Mouse (Mus musculus) retina, adult 2 months (tissue): Measurements from ENCODE around the gene Kif26b.

Experiments
- DNase-seq: peaks from one replicate; pipeline ENCODE4 v3.0.0-alpha.2; 2012; ENCODE audit warnings: low read depth, low spot score

Kif26b gene

DNA sequence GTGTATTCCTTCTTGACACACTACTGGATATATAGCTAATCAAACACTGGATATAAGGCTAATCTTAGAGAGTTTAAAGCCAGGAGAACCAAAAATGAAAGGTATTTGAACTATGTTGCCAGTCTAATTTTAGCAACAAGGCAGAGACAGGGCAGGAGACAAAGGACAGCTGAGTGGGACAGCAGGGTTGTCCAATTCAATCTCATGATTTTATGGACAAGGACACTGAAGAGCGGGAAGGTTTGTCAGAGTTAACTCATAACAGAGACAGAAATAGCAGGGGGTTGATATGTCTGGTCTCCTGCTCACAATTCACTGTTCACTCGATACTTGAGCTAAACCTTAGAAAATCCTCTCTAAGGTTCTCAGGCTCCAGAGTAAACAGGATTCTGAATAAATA lies 187.5 kb downstream of the Kif26b start:
- no peak for DNase-seq

DNA sequence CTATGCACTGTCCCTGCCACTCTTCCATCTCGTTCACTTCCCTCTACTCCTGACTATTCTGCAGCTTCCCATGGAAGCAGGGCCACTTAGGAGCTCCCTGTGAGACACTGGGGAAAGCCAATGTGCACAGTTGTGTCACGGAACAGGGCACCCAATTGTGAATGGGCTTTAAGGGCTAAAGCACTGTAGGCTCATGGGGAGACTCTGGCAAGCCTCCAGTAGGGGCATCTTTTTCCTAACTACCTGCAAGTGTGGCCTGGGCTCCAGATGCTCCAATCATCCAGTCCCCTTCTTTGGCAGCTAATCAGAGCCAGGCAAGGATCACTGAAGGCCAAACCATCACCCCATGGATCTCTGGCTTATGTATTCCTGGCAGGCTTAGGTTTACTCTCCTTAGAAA lies 191.9 kb downstream of the Kif26b start:
- no peak for DNase-seq

DNA sequence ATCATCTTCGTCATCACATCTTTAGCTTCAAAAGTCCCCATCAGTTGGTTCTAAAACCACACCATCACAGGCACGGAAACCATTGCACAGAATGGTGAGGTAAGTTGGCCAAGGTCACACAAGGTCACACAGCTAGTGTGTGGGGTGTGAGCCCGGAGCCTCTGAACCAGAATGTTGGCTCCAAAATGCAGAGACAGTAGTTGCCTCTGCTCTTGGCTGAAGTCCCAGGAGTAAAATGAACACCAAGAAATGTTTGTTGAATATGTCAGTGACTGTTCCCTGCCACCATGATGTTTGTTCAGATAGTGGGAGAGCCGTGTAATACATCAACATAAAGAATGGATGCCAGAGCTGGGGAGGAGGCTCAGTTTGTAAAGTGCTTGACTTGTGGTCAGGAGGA lies 193.9 kb downstream of the Kif26b start:
- no peak for DNase-seq

DNA sequence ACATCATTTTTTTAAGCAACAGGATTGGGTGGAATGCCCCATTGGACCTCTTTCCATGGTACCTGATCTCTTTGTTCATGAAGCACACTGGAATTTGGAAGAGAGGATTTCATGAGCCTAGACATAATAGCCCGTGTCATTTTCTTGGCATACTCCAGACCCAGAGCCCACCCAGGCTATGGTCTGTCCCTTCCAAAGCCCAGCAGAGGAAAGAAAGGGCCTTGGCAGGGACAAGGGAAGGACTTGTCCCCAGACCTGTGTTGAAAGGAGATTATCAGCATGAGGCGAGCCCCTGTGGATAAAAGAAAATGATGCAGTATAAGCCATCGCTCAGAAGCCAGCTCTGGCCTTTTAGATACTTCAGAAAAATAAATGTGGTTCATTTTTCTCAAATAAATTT lies 196.6 kb downstream of the Kif26b start:
- no peak for DNase-seq

DNA sequence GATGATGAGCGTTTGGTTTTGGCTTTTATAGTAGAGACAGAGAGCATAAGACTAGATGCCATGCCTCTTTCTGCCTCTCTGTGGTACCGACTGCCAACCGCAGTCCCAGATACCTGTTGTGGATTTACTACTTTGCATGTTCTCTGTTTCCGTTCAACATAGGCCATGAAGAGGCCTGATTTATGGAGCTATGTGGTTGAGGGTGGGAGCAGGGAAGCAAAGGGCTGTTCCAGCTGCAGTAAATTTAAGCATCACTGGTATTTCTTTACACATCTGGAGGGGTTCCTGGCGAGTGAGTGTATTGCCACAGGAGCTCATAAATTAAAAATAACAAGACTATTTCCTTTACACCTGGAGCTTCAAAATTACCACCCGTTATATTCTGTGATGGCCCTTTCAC lies 199.3 kb downstream of the Kif26b start:
- DNase-seq = no peak

DNA sequence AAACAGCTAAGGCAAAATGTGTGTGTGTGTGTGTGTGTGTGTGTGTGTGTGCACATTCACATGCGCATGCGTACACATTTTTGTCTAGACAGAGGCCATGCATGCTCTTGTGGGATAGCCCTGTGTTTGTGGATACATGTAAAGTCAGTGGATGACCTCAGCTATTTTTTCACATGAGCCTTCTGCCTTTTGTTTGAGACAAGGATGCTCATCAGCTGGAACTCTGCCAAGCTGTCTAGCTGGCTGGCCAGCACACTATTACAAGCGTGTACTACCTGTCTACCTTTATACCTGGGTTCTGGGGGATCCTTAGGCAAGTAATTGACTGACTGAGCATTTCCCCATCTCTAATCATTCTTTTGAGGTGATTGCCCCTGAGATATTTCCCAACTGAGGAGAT lies 201.3 kb downstream of the Kif26b start:
- DNase-seq = no peak

DNA sequence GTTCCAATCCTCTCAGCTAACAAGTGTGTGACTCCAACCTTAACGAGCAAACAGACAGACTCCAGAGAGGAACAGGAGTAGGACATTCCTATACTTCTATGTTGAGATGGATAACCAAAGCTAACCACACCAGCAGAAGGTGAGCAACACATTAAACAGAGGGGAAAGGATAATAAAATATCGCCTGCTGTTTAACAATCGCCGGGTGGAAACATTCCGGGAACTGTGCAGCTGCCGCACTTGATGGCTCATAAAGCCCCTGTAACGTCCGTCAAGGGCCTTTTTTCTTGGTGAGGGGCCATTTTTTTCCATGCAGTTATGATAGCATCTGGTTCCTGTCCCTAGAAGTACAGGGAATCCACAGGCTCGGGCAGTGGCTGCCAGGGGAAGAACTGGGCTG lies 204.1 kb downstream of the Kif26b start:
- no peak for DNase-seq

DNA sequence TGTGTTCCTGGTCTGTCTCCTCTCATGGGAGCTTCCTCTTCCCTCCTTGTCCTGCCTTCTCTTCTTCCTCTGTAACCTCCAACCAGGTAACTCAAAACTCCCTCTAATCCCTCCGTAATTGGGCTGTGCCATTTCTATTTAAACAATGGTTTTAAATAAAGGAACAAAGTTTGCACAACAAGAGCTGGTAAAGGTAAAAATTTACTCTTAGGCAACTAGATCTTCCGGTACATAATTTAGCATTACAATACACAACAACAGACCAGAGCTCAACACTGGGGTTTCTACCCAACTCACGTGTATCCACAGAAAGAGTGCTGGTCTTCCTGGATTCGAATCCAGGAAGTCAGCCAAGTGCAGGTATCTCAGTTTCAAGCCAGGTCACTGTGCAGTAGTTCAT lies 205.7 kb downstream of the Kif26b start:
- DNase-seq = no peak

DNA sequence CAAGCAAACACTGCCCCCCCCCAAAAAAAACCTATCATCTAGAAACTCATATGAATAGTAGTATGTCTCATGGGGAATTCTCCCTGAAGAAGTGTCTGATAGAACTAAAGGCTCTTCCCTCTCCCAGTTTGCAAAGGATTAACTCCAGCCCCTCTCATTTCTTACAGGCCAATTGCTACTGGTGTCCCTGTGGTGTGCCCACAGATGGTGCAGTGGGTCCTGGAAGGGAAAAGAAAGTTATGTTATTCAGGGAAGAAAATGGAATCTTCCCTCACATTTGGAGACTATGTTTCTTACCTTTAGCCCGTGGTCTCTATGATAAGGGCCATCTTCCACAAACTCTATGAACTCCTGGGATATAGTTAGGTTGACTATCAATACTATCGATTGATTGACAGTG lies 208.0 kb downstream of the Kif26b start:
- DNase-seq = no peak

DNA sequence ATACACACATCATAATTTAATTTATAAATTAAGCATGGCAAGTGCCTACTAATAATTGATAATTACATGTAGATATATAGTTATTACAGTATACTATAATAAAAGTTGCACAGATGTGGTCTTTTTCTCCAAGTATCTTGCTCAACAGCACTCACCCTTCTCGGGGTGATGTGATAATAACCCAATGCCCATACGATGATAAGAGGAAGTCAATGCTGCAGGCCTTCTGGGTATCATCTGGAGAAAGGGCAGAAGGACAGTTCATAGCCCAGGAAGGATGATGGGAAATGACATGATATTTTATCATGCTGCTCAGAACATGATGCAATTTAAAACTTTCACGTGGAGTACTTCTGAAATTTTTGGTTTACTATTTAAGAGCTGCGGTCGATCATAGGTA lies 214.9 kb downstream of the Kif26b start:
- no peak for DNase-seq

DNA sequence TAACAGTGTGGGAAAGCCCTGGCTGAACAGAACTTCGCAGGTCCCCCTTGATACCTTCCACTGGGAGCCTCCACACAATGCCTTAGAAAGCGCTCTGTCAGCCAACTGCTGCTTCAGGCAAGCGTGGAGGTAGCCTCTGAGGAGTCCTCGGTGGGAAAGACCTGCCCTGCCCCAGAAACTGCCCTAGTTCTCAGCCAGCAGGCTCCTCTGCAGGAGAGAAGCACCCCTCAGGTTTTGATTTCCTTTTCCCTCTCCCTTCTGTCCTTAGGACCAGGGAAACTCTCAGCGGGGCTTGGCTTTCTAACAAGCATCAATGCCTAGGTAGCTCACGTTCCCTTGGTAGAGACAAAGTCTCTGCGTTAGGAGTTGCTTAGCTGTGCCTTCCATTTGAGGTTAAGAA lies 215.6 kb downstream of the Kif26b start:
- DNase-seq = no peak

DNA sequence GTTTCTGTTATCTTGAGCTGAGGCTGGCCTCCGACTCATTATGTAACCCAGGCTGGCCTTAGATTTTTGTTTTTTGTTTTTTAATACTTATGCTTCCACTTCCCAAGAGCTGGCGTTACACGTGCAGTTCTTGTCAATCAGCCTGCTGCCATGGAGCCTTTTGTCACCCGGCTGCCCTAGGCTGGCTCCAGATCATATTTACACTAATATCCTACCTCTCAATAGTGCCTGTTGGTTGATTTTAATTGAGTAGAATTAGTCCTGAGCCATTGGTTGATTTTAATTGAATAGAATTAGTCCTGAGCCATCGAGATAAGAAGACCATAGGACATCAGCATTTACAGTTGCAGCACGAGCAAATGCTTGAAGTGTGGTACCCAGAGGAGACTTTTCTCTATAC lies 216.0 kb downstream of the Kif26b start:
- DNase-seq = no peak

DNA sequence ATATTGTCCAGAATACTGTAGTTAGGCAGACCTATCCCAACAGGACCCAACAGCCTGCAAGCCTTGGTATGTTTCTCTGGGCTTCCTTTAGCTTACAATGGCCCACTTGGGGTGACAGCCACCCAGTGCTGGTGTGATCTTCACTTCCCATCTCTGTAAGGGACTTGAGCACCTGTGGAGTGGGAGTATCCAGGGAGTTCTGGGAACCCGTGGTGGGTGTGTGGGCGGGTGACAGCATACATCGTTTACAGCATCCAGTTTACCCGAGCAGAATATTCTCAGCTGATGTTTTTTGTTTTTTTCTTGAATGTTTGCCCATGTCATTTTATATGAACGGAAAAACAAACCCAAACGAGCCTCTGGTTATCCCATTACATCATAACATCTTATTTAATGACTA lies 216.5 kb downstream of the Kif26b start:
- DNase-seq = no peak

DNA sequence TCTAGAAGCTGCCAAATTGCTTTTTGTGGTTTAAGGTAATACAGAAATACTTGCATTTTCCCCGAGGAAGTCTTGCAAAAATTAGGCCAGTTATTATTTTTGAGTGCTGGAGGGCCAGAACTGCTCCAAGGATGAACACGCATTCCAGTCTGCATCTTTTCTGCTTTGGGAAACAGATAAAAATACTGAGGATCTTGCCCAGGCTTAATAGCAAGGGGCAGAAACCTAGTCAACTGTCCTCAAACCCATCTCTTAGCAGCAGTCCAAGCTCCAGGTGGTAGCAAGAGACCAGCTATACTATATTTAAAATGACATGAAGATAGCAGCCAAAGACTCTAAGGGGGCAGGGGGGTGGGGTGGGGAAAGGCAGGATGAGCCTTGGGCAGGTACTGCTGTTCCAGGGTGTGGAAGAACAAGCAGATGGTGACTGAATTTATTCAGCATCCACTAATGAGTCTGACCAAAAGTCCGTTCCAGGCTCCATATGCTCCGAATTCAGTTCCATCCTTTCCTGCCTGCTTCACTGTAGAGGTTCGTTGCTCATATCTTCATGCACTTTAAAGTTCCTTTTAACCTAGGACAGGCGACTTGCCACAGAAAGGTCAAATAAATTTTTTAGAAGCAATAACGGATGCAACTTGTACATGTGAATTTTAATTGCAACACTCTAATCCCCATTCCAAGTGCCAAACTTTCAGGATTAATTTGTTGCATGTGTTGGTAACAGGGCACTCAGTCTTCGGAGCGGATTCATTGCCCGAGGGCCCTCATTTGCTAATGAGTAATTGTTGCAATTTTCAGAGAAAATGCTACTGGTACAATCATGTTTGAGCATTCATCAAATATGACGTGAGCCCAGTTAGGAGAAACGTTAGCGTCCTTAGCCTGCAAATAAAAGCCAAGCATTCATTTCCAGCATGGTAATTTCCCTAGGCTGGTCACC lies 218.6 kb downstream of the Kif26b start:
- no peak for DNase-seq

DNA sequence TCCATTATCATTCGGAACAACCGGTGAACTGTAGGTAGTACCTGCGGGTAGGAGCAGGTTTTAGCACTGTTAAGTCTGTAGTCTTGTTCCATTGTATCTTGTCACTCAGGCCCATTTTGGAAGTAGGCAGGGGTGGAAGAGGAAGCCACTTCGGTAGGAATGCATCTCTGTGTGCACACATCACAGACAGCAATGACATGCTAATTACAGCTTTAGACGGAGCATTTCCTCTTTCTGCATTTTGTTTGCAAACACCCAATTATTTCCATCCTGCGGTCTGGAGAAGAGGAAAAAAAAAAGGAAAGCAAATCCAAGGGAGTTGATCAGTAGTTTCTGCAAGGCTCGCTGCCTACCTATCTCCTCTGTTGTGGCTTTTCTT lies 219.3 kb downstream of the Kif26b start:
- DNase-seq = no peak

DNA sequence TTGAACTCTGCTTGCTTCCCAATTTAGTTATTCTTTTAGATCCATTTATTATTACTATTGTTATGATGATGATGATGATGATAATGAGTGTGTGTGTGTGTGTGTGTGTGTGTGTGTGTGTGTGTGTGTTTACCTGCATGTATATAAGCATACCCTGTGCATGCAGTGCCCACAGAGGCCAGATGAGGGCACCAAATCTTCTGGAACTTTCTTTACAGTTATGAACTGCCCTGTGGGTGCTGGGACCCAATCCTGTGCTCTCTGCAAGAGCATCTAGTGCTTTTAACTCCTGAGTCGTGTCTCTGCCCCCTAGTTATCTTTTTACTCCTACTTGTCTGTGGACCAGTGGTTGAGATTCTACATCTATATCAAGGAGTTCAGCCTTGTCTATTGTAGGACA lies 219.7 kb downstream of the Kif26b start:
- DNase-seq = no peak

DNA sequence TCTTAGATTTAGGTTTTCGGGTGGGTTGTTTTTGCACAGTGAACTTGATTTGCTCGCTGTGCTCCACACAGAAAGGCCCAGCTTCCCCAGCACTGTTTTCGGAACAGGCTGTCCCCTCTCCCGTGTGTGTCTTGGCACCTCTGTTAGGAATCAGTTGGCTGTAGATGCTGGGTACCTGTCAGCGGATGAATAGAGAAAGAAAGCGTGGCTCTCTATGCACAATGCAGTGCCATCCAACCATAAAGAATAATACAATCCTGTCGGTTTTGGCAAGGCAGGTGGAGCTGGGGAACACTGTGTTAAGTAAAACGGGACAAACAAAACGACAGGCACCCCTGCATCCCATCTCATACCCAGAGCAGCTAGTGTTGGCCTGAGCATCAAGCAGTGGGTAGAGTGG lies 220.9 kb downstream of the Kif26b start:
- DNase-seq = no peak

DNA sequence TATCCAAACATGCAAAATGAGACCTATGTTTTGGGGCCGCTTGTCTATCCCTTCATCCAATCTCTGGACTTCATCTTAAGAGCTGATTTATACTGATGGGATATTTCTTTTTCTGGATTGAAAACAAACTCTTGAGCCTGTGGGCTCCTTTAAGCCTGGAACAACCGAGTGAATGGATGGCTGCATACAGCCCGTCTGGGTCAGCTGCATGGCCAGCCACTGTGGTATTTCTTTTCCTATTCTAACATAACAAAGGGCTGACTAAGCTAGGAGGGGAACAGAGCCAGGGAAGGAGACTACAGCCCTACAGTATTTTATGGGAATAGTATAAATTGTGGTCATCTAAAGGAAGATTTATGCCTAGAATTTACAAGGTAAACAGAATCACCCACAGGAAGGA lies 229.5 kb downstream of the Kif26b start:
- no peak for DNase-seq

DNA sequence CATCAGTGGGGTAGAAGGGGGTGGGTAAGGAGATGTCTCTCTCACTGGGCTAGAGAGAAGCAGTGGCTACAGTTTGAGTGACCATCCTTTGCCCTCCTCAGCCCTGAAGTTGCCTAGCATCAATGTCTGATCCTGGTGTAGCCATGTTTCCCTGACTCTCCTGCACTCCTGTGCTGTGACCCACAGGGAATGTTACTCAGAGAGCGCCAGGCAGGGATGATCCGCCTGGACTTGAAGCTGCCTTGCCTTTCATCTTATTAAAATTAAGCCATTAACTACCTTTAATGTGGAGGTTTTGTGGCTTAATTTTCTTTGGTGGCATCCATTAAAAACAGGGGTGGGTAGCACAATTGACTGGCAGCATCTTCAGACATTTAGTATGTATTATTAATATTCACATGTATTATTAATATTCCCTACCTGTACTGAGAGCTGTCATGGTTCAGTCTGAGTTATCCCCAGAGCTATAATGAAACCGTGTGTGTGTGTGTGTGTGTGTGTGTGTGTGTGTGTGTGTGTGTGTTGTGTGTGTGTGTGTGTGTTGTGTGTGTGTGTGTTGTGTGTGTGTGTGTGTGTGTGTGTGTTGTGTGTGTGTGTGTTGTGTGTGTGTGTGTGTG lies 233.3 kb downstream of the Kif26b start:
- DNase-seq = no peak

DNA sequence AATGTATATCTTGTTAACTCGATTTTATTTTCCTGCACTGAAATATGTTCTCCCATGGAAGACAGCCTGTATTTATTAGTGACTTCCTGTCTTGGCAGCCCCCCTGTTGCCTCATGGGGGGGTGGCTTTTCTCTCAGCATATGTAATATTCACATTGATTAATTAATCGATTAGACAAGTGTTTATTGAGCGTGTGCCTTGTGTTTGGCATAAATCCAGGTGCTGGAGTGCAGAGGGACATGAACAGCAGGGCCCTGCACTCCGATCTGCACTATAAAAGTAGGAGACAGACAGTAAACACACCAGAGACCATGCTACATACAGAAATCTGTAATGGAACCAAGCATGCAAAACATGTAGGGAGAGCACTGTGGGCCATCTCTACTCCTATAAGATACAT lies 236.0 kb downstream of the Kif26b start:
- DNase-seq = no peak

DNA sequence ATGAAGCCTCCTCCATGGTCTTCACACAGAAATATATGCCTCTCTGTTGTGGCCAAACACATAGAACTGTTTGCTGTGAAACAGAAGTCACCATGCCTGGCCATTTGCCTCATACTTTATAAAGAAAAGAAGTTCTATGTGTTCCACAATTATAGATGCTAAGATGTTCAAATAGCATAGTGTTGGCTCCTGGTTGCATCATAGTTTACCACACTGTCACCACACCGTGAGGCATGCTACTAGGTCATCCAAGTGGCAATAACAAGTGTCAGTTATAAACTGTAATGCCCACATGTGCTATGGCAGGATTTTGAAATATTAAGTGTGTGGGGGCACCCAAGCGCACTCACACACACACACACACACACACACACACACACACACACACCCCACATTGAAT lies 236.7 kb downstream of the Kif26b start:
- DNase-seq = no peak

DNA sequence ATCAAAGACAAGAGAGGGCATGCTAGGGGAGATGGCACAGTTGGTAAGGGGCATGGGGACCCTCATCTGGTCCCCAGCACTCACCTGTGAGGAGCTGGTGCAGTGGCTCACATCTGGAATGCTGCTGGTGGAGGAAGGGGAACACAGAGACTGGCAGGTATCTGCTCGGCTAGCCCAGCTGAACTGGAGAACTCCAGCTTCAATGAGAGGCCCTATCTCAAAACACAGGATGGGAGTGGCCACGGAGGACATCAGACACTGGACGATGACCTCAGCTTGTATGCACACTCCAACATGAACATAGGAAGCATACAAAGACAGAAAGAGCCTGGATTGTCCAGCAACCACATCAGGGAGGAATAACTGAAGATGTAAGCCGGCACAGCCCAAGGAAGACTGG lies 240.1 kb downstream of the Kif26b start:
- no peak for DNase-seq

DNA sequence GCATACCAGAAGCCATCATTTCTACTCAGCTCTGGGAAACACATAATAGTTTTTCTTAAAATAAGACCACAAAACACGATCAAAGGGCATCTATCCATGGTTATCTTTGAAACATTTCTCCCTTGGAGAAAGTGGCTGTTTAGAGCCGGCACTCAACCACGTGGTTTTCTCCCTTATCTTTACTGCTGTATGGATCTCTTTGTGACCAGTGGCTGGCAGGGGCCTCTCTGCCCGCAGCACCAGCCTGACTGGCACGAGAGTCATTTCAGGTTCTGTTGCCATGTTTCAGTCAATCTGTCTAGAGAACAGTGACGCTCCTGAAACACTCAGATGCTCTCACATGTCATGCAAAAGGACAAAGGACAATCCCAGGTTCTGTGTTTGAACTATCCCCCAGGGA lies 241.1 kb downstream of the Kif26b start:
- no peak for DNase-seq
